Mouse (Mus musculus): ENCODE data around the gene Slc16a10.

Gene Slc16a10

DNA sequence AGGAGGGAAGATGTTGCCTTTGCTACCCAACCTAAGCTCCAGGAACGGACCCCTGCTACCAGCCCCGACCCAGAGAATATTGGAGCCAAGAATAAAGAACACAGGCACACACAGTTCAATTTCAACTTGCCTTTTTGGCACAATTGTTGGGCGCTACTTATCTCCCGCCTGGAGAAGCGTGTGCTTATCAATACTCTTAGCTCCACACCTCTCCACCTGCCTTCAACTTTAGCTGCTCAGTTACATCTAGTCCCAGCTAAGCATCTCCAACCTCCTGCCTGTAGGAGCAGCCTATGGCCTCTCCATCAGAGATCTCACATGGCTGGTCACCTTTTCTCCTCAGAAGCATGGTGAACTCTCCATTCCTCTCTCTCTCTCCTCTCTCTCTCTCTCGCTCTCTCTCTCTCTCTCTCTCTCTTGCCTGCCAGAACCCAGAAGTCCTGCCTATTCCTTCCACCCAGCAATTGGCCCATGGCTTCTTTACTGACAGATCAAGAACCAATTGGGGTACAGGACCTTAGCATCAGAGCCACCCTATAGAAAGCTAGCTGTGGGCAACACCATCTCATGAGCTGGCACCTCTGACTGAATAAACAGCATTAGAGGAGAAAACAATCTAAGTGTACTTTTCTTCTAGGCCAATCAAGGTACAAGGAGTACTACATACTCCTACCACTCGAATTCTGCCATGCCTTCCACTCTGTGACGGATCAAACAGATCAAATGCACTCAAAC lies 5.4 kb upstream of the Slc16a10 start:
- no peak for DNase-seq

DNA sequence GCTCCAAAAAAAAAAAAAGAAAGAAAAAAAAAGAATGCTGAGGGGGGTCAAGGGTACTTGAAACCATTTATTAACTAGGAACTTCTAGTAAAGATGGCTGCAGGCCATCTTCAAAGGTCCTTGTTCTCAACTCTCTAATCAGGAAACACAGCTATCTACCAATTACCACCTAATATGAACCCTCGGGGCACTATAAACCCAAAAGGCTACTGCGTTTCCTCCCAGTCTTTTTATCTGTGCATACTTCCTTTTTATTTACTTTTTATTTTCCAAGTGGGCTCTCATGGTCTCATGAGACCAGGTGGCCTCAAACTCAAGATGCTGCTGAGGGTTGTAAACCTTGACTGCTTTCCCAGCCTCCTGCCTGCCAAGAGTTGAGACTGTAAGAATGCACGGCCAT lies 4.4 kb upstream of the Slc16a10 start:
- DNase-seq = no peak

DNA sequence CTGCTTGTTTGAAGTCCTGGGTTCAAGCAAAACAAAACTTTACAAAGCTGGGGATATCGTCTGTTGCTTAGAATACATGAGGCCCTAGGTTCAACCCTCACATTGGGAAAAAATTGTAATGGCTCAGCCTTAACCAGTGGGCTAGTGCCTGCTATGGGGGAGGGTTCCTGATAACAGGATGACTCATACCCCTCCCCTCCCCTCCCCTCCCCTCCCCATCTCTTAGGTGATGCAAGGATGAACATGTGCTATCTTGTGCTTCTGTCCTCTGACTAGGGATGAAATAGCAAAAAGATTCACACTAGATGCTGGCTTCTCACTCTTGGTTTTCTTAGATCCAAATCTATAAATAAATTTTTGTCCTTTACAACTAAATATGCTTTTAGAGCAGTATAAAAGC lies 2.8 kb upstream of the Slc16a10 start:
- DNase-seq = no peak

DNA sequence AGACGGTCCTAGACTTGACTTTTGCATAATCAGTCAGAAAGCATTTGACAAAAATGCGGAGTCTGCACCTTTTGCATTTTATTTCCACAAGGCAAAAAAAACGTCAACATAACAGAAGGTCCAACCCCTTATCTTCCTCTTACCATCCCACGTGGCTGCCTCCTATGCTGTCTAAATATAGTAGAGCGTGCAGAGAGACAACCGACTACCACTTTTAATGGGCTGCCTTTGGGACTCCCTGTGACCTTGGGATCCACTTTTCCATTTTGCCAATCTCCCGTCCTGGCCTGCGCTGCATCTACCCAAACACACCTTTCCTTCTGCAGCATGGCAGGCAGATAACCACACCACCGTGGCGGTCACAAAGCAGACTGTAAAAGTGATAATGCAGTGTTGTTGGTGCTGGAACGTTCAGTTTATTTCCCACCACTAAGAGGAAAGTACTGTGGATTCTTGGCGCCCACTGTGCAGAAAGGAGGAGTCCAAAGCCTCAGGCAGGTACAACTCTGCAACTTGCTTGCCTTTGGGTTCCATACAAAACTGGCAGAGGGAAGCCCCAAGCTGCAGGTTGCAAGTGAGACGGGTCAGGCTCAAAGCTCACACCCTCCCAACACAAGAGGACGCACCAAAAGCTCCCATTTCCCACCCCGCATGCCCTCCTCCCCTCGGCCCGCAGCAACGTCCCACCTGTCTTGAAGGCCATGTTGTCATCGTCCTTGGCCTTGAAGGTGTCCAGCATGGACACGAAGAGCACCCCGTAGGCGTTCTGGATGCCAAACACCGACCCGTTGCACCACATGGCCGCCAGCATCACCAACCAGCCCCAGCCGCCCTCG lies 824 bp downstream of the Slc16a10 start:
- DNase-seq = no peak

DNA sequence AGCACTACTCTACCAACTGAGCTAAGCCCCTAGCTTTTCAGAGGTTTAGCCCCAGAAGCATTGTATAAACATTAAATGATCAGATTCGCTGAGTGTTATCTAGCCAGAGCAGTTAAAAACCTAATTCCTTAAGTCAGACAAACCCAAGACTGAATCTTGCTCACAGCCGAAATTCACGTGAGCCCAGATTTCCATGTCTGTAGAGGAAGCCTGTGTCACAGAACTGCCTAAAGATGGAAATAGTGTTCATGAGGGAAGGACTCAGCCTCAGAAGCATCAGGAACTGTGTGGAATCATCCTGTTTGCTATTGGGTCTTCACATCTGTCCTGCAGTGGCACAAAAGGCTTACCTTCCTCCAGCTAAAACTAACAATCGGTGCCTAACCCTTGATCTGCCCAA lies 2.4 kb downstream of the Slc16a10 start:
- DNase-seq = no peak

DNA sequence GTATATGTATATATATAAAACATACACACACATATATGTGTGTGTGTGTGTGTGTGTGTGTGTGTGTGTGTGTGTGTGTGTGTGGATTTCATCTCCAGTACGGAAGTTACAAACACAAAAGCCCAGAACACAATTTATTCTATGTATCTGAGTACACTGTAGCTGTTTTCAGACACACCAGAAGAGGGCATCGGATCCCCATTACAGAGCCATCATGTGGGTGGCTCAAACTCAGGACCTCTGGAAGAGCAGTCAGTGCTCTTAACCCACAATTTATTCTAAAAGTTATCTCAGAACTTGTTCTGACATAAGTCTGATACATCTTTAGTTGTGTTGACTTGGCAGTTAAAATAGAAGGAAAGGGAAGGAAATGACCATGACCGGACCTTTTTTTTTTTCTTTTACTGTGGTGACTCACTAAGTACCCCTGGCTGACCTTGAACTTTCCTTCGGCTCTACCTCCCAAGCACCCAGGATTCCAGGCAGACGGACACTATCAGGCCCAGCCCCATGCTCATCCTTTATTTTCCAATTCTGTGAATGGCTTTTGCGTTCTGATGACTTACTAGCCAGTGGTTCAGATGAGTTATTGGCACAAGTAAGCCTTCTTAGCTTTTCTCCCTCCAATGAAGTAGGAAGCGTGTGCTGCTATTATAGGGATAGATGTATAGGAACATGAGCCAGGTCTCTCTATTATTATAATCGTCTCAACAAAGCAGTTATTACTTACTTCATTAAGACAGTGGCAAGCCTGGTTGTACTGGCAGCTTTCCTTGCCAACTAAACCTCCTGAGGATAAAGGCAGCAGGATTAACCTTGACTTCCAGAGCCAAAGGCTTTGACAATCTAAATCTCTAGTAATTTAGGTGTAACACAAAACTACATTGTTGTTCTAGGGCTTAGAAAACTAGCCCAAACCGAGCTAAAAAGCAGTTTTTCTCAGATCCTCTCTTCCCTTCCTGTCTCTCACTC lies 6.0 kb downstream of the Slc16a10 start:
- DNase-seq = no peak

DNA sequence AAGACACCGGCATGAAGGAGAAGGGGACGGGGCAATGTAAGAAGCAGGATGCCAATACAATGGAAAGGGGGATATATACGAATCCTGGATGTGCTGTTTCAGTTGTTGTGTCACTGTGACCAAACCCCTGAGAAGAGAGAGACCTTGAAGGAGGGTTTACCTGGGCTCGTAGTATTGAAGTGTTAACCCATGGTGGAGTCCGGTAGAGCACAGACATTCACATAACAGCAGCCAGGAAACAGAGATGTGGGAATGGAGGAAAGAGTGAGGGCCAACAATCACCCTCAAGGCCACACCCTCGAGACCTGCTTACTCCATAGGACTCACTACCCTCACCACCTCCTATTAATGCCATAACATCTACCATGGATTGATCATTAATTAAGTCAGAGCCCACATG lies 7.2 kb downstream of the Slc16a10 start:
- DNase-seq = no peak

DNA sequence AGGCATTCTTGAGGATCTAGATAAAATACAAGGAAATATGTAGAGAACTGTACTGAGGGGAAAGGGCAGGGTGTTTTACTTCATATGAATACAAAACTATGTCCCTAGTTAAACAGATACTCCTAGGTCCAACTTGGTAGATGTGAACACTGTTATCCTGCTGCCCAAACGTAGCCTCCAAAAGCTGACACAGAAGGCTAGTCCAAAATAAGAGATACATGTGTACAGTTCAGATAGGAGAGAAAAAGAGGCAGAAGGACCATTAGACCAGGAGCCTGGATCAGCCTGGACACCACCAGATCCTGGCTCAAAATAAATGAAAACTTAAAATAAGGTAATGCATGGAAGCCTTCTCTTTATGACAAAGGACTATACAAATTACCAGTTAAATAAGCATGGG lies 8.4 kb downstream of the Slc16a10 start:
- no peak for DNase-seq

DNA sequence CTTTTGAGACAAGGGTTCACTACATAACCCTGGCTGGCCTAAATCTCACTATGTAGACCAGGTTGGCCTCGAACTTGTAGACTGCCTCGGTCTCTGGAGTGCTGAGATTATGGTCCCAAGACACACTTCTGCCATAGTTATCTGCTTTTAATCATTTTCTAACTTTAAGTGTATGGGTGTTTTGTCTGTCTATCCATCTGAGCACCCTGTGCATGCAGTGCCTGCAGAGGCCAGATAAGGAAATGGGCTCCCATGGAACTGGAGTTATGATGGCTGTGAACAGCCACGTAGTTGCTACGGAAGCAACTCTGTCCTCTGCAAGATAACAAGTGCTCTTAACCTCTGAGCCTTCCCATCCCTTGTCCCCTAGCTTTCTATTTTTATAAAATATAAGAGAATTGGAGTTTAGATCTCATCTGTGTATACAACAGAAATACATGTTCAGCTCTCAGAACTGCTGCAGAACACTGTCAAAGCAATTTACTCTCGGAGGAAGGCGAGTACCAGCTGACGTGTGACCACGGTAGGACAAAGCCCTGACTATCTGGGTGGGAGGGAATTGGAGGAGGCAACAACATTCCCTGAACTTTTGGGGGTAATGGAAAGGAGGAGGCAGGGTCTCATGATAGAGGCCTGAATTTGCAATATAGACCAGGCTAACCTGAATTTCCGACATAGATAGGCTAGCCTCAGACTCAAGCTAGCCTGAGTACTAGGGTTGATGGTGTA lies 10.2 kb downstream of the Slc16a10 start:
- DNase-seq = no peak

DNA sequence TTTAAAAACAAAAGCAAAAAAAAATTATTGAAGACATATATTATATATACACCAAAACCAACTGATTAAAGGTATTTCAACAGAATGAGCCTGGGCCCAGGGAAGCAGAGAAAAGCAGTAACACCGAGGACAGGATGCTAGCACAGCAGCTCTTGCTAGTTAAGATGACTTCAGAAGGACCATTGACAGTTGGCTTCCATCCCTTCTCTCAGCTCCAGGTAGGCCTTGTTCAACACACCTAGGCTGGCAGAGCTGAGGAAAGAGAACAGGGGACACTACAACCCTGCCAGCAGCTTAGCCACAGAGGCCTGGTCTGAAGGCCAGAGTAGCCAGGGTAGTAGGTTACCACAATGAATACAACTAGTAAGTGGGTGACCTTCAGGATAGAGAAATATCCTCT lies 11.9 kb downstream of the Slc16a10 start:
- DNase-seq = no peak

DNA sequence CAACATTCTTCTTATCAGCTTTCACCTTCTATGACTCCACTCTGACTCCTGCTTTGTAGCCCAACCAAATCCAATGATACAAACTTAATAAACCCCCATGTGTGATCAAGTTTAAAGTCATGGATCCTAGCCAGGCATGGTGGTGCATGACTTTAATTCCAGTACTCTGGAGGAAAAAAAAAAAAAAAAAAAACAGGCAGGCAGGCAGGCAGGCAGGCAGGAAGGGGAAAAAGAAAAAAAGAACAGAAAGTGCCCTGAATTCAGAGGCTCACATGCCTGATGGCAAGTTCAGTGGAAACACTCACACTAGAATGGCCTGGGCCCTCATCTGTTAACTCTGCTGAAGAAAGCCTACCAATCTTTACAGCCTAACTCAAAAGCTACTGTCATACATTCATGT lies 12.9 kb downstream of the Slc16a10 start:
- no peak for DNase-seq

DNA sequence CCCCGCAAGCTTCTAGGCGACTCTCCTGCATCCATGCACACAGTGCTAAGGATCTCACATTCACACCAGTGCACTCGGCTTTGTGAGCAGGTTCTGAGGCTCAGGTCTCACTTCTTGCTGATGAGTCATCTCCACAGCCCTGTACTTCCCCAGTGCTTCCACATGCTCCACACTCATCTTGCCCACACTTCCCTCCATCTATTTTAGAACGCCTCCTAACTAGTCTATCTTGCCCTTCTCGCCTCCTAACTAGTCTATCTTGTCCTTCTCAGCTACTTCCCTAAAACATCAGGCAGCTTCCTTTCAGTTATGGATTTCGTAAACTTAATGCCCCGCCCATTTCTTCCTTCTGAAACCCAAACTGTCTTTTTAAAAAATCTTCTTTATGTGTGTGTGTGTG lies 13.6 kb downstream of the Slc16a10 start:
- DNase-seq = no peak

DNA sequence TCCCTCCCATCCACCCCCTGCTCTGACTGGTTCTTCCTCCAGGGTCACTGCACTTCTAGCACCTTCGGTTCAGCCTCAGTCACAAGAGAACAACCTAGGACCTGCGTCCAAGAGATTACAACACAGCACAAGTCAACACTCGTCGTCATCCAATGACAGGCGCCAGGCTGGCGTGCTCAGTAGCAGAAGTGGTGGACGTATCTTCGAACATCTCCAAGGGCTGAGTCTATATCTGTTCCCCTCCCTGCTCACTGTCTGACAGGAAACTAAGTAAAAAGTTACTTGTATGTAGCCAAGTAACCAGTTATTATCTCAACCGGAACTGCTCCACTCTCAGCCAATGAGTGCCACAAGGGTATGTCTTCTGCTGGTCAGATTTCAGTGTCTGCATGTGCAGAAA lies 16.9 kb downstream of the Slc16a10 start:
- DNase-seq = no peak

DNA sequence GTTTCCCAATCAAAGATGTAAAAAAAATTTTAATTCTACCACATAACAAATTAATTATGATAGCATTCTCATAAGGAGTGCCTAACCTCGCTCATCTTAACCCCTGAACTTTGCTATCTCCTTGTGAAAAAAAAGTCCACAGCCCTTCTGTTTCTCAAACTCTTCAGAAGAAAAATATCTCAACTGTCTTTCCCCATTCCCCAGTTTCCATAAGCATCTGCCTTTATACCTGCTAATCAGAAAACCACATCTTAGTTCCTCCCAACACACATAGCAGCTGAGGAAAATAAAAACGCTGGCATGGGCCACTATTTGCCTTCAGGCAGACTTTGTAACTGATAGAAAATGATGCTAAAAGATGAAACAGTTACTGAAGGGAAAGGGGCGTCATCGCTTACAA lies 17.5 kb downstream of the Slc16a10 start:
- DNase-seq = no peak

DNA sequence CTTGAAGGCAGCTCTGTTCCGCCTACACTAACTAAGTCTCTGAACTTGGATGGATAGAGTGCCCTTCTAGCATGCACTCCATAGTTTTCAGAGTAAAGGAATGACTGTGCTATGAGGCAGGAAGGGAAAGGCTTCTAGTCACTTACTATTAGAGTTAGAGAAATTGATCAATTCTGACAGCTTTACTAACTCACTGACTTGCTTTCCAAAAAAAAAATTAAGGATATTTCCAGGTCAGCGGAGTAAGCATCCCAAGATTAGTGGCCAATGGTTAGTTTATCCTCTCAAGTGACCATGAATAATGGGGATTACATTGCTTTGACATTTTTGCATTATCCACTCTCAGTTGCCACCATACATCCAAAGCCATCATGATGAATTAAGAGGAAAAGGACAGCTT lies 18.0 kb downstream of the Slc16a10 start:
- no peak for DNase-seq

DNA sequence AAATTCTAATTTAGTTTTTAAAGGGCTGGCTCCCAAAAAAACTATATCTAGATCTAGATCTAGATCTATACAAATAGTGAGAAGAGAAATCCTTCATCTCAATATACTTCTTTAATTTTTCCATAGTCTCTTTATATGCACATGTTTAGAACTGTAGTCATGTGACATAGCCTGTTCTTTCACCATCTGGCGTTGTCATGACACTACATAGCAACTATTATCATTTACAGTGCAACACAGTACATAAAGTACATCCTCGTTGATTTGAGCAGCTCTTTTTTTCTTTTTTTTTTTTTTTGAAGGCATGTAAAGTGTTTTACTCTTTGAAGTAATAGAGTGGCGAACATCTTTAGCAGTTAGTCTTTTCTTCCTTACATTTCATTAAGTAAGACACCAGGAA lies 22.6 kb downstream of the Slc16a10 start:
- no peak for DNase-seq

DNA sequence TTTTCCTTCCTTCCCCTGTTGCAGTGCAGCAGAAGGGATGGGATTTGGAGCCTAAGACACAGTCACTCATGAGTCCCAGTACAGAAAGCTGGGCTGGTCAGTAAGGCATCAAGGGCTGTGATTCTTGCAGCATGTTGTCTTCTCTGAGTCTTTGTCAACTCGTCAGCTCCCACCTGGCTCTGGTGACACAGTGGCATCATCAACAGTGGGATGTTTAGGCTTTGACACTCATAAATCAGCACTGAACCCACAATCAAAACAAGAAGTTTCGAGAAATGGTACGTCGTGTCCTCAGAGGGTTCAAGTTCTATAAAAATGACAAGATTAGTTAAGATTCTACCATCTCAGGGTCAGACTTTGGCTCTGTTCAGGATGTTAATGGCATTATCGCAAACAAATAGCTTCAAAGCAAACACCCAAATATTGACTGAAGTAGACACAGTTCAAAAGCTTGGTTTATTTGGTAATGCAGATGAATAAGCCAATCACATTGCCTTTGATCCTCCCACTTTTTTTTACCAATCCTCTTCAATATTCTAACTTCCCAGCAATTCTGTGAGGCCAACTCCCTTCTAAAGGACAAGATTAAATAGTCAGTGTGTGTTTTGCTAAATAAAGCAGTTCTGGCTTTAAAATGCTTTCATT lies 23.2 kb downstream of the Slc16a10 start:
- DNase-seq = no peak

DNA sequence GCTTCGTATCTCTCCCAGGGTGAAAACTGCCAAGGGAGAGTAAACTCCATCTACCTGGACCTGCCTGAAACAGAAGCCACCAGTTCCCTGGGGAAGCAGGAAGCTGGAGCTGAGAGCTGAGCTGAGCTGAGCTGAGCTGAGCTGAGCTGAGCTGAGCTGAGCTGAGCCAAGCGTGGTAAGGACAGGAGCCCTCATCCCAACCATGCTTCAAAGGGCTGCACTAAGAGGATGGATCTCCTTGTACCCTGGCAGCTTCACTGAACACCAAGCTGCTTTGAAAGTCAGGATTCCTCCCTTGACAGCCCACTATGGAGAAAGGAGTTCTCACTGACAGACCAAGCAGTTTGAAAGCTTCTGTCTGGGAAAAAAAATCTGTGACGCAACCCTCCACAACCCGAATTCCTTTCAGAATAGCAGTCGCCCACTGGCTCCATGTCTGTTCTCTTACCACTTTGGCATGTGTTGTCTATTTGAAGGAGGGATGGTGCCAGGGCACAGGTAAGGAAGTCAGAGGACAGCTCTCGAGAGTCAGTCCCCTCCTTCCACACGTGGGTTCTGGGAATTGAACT lies 28.5 kb downstream of the Slc16a10 start:
- DNase-seq = no peak

DNA sequence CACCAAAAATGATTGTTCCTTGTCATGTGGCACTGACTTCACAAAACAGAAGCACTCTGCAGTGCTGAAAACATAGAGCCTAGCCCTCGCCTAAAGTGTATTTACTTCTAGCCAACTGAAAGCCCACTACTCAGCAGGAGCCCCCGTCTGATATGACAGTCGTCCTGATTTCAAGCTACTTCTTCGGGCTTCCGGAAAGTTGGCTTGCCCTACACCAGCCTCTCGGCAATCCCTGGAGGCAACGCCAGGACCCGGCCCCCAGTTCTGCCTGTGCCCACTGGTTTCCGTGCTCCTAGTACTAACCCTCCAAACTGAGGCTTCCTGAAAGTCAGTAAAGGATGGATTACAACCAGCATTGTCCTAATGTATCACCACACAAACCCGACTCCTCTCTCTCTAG lies 29.8 kb downstream of the Slc16a10 start:
- no peak for DNase-seq

DNA sequence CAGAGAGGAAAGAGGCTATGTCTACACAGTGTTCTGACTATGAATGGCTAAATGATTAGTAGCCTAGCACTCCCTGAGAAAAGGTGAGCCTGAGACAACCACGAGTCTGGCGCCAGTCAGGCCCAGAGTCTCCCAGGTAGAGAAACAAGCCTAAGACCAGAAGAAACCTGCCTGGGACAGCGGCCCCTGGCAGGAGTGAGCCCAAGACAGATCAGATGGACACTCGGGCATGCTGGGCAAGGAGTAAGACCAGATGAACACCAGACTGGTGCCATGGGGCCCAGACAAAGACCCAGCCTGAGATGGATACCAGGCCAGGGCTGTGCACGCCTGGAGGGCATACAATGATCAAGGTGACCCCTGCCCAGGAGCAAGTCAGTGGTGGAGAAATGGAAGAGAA lies 32.5 kb downstream of the Slc16a10 start:
- DNase-seq = no peak

DNA sequence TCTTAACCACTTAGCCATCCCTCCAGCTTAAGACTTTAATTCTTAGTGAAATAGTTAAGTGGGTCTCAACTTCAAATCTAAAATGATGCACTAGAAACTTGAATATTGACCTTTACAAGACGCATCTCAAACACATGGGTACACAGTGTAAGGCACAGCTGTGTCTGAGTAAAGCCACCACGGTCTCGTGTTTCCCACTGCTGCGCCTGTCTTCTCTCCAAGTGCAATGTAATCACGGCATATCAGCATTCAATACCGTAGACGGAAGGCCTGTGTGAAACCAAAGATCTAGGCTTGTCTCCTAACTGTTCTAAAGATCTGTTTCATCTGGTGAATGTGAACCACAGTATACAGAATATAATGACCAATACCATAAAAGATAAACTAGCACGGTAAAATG lies 33.1 kb downstream of the Slc16a10 start:
- no peak for DNase-seq

DNA sequence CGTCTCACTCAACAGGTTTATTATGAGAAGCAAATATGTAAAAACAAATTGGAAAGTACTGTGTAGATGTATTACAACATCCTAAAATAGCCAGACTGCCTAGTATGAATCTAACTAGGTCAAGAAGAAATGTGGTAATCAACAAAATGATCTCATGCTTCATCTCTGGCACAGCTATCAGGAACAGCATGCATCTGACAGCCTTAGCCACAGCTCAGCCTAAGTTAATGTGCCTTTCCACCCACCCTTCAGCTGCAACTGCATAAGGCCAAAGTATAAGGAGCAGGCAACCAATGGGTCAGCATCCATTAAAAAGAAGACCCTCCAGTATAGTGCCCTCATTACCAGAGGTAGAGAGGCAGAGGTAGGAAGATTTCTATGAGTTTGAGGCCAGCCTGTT lies 34.1 kb downstream of the Slc16a10 start:
- no peak for DNase-seq

Data from kidney, postnatal 4 days (tissue).